Mouse (Mus musculus) ovary, postnatal 36 days (tissue): ENCODE results near the gene Limk1.

ENCODE experiments used
- DNase-seq: peaks from one replicate; pipeline ENCODE4 v3.0.0; 2022; ENCODE audit warnings: low spot score, mixed read lengths

Gene Limk1

DNA sequence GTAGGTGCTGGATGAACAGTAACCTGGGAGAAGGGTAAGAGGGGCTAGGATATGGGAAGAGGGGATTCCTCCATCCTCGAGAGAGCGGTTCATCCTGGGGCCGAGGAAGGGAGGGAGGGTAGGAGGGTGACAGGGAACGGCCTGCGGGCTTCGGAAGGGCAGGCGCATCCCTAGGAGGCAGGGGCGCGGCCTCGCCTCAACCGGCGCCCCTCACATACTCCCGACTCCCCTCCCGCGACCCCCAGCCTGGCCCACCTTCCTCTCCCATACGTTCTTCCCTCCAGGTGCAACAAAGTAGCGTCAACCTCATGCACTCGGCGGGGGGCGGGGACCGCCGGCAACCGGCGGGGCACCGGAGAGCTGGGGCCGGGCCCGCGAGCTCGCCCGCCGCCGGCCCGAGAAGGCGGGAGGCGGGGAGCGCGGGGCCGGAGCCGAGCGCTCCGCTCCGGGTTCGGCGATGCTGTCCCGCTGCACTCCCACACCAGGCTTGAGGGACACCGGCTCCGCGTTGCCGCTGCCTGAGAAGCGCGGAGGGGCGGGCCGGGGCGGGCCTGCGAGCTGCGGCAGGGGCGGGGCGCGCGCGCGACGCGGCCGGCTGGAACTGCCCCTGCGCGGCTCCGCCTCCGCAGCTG is at the start of gene Limk1:
Gene Limk1, minus strand, starts transcription at position 513 of the 632 bp plus-strand sequence.
- DNase-seq: no peak

DNA sequence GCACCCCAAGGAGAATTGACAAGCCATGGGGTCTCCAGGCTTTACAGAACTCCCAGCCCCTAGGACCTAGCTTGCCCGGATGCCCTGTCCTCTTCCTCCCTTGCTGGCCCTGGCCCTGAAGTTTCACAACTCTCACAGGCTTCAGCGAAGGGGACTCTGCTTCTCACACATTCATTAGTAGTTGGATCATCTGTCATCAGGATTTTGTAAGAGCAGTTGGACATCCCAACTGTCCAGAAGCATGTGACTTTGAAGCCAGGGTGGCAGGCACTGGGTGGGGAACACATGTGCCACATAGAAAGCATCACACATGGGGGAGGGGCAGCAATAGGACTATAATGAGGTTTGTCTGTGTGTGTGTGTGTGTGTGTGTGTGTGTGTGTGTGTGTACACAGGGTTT is 46.5 kb upstream of the Limk1 start:
- no peak for DNase-seq

DNA sequence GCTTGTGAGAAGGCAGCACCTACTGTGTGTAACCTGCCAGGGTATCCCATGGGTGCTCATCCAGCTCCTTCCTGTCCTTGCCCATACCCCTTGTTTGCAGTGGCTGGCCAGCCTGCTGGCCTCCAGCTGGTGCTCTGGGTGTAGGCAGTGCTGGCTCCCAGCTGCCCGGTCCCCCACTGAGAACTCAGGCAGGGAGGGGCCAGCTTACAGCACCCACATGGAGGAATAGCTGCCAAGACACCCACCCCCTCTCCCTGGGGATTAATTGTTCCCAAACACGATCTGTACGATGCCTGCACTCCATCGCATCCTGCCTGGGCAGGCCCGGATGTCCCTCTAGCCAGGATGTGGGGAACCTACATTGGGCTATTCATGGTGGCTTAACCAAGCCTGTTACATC is 45.7 kb upstream of the Limk1 start:
- DNase-seq: no peak

DNA sequence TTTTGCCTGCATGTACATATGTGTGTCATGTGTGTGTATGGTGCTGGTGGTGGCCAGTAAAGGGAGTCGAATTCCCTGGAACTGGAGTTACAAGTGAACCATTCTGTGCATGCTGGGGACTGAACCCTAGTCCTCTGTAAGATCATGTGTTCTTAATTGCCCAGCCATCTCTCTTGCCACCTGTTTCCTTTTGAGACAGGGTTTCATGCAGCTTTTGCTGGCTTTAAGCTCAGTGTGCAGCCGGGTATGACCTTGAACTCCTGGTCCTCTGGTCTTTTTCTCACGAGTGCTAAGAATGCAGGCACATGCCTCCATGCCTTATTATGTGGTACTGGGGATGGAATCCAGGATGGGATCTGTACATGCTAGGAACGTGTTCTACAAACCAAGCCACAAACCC is 44.8 kb upstream of the Limk1 start:
- no peak for DNase-seq

DNA sequence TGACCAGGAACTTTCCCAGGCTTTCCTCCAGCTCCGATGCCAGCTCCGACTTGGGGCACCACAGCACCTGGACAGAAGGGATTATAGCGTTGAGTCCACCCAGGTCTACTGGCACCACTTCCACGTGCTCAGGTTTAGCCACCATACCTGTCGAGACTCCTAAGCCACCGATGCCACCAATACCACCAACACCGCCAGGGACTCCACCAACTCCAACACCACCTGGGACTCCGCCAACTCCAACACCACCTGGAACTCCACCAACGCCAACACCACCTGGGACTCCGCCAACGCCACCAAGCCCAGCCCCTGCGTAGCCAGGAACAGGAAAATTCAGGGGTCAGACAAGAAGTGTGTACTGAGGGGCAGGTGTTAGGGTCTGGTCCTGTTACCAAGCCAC is 40.7 kb upstream of the Limk1 start:
- no peak for DNase-seq

DNA sequence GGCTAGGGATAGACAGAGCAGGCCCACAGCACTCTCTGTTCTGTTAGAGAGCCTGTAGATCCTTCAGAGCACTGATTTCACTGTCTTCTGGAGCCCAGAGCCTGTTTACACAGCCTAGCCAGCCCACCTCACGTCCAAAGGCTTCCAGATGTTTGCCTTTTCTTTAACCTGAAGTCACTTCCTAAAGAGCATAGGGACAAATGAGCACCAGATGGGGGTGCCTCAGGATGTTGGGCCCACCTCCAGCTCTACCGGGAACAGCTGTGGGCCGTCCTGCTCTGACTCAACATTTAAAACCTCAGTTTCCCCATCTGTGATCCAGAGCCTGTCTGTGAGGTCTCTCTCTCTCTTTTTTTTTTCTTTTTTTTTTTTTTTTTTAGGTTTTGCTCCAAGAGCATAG is 40.1 kb upstream of the Limk1 start:
- no peak for DNase-seq

DNA sequence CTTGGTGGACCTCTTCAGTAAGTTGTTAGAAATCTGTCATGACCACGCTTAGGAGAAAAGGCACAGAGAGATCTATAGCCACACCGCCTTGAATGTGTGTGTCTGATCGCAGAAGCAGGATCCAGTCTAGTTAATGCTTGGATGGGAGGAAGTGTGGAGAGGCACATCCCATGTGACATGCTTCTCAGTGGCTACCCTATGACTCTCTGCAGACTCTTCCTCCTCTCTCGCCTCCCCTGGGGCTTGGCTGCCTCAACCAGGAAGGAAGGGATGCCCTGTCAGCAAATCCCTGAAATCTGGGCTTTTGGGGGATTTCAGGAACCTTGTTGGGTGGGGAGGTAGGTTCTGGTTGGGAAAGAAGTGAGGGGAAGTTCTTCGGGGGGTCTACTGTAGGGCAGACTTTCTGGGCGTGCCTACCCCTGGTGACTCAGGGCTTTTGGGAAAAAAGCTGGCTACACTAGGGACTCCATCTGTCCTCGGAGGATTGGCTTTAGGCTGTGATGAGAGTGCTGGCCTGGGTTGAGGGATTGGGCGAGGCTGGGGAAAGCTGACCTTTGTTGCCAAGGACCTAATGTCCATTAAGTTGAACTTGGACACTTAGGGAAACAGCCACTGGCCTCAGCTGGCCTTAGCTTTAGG is 38.7 kb upstream of the Limk1 start:
- no peak for DNase-seq

DNA sequence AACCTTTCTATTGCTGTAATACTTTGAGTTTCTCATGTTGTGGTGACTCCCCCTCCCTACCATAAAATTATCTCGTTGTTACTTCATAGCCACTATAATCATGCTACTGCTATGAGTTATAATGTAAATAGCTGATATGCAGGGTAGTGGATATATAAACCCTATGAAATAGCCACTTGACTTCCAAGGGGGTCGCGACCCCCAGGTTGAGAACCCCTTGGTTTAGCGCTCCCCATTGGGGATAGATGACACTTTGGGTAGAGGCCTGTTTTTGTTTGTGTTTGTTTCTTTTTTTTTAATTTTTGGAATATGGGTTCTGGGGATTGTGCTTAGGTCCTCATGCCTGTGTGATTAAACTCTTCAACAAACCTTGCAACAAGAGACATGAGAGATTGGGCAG is 36.9 kb upstream of the Limk1 start:
- no peak for DNase-seq

DNA sequence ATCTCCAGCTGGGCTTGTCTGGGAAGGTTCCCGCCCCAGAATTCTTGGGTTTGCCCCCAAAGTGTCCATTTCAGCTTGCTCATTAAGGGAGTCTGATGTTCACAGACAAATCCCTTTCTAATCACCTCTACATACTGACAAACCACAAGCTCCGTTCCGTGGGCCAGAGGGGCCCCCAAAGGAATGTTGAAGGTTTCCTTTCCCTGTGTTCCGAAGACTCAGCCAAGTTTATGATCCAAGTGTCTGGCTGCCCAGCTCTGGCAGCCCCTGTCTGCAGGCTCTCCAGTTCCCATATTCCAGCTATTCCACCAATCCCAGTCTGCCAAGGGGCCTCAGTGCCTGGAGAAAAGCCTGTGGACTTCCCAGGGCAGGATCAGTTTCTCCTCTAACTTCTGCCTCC is 31.7 kb upstream of the Limk1 start:
- no peak for DNase-seq

DNA sequence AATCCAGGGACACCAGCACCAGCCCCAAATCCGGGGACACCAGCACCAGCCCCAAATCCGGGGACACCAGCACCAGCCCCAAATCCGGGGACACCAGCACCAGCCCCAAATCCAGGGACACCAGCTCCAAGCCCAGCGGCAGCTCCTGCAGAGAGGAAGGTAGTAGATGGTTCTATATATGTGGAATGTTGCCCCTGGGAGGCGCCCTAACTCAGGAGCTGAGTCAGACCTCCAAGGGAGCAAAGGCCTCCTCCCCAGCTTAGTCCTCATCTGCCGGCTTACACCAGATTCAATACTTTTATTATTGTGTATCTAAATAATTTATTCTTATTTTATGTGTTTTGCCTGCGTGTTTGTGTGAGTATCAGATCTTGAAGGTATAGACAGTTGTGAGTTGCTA is 22.7 kb upstream of the Limk1 start:
- DNase-seq: no peak

DNA sequence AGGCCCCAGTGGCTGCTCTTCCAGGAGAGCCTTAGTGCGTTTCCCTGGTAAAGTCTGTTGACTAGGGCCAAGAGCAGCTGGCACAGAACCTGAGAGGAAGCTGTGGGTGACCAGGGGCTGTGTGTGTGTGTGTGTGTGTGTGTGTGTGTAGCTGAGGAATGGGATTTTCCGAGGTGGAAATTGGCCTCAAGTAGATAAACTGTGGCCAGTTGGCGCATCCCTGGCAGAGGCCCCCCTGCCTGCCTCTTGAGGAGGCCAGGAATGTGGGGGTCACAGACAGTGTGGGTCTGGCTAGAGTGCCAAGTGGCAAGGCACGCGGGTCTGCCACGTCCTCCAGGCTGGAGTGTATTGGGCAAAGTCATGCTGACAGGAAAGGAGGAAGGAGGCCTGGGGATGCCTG is 20.9 kb upstream of the Limk1 start:
- no peak for DNase-seq

DNA sequence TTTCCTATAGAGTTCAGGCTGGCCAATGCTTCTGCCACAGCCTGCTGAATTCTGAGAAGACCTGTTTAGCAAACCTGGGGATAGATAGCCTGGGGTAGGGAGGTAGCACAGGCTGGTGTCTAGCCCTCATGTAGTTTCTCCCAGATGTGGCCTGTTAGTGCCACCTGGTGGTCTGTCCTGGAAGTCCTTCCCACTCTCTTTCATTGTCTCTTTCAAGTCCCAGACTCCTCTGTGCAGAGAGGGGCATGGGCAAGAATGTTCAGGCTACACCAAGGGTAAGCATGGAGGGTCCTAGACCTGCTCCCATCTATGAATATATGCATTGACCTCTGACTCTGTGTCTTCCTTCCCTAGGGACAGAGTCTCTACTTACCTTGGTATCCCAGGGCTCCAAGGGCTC is 15.8 kb upstream of the Limk1 start:
- peak; percentile 67 for DNase-seq

DNA sequence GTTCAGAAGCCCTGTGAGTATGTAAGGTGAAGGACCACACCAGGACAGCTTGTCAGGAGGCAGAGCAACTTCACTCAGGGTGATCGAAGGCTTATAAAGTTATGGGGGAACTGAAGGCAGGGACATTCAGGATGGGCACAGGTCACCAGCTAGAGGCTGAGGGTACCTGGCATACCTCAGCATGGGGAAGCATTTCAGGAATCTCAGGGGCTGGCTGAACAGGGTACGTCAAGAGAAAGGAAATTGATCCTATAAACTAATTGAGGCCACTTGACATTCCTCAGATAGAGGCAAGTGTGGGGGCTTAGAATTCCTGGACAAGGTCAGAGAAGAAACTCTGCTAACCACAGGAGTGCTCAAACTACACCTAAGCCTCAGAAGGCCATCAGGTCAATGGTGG is 7.1 kb upstream of the Limk1 start:
- no peak for DNase-seq

DNA sequence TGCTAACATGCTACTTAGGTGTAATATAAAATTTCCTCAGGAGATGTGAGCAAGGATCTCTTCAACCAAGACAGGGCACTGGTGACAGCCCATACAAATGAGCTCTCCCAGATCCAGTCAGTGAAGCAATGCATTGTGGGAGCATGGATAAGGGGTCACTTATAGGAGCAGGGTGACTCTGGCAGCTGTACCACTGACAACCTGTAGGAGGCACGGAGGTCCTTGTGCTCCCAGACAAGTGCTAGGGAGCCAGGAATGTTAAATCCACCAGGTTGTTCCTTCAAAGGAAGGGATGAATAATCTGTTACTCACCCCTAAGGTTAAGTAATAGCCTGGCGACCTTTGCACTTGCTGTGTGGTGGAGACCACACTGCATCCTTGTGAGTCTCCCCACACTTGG is 6.7 kb upstream of the Limk1 start:
- no peak for DNase-seq

DNA sequence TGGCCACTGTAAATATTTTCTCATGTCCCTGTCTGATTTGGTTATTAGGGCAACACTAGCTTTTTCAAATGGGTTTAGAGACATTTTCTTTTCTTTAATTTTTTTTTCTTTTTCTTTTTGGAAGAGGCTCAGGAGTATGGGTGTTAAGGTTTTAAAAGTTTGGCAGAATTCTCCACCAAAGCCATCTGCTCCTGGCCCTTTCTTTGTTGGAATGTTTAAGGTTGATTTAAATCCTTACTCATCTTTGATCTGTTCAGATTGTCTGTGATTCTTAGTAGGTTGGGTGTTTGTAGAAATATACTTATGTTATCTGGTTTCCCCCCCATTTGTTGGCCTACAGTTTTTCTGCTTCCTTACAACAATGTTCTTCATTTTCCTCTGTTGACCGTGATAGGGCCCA is 4.3 kb upstream of the Limk1 start:
- DNase-seq: no peak

DNA sequence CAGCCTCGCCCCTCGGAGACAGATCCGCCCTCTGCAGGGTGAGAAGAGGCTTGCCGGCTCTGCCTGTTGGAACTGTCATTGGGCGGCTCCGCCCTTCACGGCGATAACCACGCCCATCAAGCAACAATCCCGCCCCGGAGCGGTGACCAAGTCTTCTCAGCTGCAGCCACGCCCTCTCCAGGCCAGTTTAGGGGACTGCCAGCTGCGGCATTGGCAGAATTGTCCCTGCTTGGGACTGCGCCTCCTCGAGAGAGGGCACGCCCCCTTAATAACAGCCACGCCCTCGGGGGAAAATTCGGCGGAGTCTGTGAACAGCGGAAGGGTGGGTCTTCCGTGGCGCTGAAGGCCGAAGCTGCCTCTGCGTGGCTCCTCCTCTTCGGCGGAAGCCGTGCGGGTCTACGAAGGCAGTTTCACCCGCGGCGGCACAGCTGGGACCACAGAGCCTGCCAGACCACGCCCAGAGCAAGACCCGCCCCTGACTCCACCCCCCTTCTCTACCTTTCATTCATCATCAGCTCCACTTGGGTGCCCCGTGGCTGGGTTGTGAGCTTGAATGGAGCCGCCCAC is 403 bp upstream of the Limk1 start:
- DNase-seq: peak; percentile 99

DNA sequence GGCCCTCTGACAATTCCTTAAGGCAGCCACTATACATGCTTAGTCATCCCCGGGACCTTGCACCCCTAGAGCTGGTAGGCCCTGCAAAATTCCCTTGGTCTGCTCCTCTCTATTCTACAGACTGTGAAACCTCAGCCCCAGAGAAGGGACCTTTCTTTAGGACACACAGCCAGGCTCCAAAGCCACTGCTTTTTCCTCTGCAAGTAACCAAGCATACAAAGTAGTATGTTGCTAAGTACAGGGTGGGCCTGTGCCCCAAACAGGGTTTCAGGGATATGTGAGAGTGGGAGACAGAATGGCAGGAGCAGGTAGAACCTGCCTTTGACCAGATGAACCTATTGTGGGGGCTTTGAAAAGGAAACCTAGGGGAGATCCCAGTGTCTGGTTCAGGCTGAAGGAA is 1.2 kb downstream of the Limk1 start:
- no peak for DNase-seq

DNA sequence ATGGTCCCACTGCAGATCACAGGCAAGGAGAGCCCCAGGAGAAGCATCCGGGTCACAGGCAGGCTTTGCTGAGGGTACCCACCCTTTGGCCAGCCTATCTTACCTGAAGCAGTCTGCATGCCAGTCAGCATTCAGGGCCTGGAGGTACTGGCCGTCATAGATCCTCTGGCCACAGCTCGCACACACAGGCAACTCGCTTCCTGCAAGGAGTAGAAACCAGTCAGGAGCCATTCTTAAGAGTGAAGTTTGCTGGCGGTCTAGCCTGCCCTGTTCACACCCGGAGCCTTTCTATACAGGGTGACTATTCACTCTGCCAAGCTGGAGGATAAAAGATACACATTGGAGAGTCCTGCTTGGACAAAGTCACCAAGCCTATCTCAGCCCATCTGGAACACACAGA is 1.9 kb downstream of the Limk1 start:
- no peak for DNase-seq

DNA sequence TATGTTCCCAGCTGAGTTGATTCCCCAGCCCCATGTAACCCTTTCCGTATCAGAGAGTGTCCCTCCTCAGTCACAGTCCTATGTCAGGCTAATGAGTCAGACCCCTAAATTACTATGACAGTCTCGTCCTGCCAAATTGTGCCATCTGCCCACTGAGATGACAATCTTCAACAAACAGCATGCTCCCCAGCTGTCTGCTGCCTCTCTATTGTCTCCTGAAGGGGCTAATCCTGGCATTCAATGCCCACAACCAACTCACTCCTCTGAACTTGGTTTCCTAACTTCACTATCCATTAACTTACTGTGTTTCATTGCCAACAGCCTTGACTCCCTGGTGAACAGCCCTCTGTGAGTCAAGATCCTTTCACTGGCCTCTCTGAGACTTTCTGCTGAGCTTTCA is 4.0 kb downstream of the Limk1 start:
- DNase-seq: no peak

DNA sequence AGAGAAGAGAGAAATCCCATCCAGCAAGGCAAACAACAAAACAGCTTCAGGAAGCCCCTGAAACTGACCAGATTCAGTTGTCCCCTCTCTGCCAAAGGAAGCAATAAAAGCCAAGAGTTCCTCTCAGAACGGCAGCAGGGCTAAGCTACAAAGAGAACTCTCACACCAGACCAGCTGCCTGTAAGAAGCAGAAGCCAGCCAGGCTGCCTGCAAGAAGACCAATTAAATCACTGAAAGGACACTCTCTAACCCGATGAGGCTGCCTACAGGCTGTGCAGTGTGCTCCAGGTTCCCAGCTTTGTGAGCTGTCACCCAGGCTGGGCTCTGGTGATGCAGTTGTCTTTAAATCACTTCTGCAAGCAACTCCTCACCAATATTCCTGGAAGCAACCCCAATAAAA is 4.6 kb downstream of the Limk1 start:
- no peak for DNase-seq

DNA sequence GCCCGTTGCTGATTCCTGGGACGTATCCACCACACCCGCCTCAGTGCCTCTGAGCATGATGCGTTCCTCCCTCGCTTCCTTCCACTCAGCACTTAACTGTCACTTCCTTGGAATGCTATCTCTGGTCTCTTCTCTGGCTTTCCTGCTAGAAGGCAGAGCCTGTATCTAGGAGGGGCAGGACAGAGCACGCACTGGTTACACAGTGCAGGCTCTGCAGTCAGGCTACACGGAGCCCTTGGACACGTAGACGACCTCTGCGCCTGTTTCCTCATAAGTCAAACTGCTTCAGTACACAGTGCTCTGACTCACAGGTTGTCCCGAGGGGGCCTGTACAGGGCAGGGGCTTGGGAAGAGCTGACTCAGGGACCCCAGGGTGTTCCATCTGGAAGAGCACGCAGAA is 8.2 kb downstream of the Limk1 start:
- DNase-seq: no peak

DNA sequence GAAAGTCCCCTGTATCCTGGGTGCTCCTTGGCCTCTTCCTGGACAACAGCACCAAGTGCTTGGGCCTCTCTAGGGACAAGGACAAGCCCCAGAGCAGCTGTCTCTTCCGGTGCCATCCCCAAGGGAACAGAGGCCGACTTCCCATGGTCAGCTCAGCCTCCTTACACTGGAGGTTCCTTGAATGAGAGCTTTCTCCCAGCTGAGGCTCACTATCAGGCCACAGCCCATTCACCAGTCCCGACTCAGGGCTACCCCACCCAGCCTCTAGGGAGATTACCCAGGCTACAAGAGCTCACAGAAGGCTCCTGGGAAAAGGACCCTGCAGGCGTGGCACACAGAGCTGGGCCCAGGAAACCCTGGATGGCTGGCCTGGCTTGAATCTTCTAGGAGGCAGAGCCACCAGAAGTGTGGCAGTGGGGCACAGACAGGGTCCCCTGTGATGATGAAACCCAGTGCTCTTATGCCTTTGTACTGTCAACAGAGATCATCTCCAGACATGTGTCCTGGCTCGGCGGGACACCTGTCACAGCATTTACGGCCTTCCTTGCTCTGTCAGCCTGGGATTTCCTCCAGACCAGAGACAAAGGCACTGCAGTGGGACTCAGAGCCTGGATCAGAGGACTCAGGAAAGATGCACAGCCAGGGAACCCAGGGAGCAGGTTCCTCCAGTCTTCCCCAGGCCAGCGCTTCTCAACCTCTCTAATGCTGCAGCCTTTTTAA is 9.4 kb downstream of the Limk1 start:
- no peak for DNase-seq

DNA sequence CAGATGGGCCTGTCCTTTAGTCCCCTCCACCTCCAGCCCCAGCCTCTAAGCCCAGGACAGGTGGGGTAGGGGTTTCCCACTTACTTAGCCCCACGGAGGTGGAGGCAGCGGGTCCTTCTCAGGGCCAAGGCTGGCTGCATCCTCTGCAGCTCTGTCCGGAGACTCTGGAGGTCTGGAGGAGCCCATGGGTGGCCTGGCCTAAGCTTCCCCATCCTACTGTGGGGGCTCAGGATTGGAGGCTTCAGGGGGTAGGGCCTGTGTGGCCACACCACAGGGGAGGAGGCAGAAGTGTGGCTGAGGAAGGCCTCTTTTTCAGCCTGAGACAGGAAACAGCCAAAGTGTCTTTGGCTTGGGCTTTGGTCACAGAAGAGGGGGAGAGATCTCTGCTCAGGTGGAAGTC is 10.4 kb downstream of the Limk1 start:
- no peak for DNase-seq
